Mouse (Mus musculus) hindbrain, embryonic 11.5 days (tissue): Measurements from ENCODE around the gene Khdc1b. TPM values are rescaled to one million over a fixed set of nuclear protein-coding genes. Genes with fewer than 3 reads are reported as not detected.

Experiments used
- ATAC-seq: fragments of 200-750 bp; cut with Nextera tagmentation; 2 replicates; pipeline ENCODE4 v1.8.0; 2017; ENCODE audit warnings: mild to moderate bottlenecking, moderate TSS enrichment, moderate library complexity; ENCODE audit not compliant: low FRiP score
- DNase-seq: peaks from one replicate; pipeline ENCODE4 v3.0.0-alpha.2; 2015; ENCODE audit warnings: low spot score
- H3K27ac ChIP-seq: fragments of 300-500 bp; sonication (generic); 2 replicates; pipeline ENCODE4 v1.5.1; 2014; ENCODE audit warnings: mild to moderate bottlenecking, low read depth, low read length
- H3K27me3 ChIP-seq: fragments of 300-500 bp; sonication (generic); 2 replicates; pipeline ENCODE4 v1.6.1; 2014; ENCODE audit warnings: mild to moderate bottlenecking, low read length, moderate library complexity, mixed read lengths; ENCODE audit not compliant: control insufficient read depth, insufficient read depth
- H3K36me3 ChIP-seq: fragments of 300-500 bp; sonication (generic); 2 replicates; pipeline ENCODE4 v1.6.1; 2014; ENCODE audit warnings: mild to moderate bottlenecking, low read length, moderate library complexity, mixed read lengths; ENCODE audit not compliant: control insufficient read depth, insufficient read depth
- H3K4me1 ChIP-seq: fragments of 300-500 bp; sonication (generic); replicated peaks from 2 replicates; pipeline ENCODE4 v1.6.1; 2014; ENCODE audit warnings: low read length, mixed read lengths; ENCODE audit not compliant: control insufficient read depth, insufficient read depth
- H3K4me2 ChIP-seq: fragments of 300-500 bp; sonication (generic); replicated peaks from 2 replicates; pipeline ENCODE4 v1.6.1; 2014; ENCODE audit warnings: mild to moderate bottlenecking, low read depth, low read length
- H3K4me3 ChIP-seq: fragments of 300-500 bp; sonication (generic); 2 replicates; pipeline ENCODE4 v1.5.1; 2014; ENCODE audit warnings: low read depth, low read length
- H3K9ac ChIP-seq: fragments of 300-500 bp; sonication (generic); 2 replicates; pipeline ENCODE4 v1.6.1; 2014; ENCODE audit warnings: low read depth, low read length
- H3K9me3 ChIP-seq: fragments of 300-500 bp; sonication (generic); 2 replicates; pipeline ENCODE4 v1.6.1; 2016; ENCODE audit warnings: low read length; ENCODE audit not compliant: control insufficient read depth
- WGBS: fragments of 180-500 bp; shearing (Covaris S2); extraction: QIAGEN DNeasy Blood & Tissue Kit; methylation state at CpG from one replicate; pipeline ENCODE4 v1.1.7; 2014; 5-methylcytosine and 5-hydroxymethylcytosine counted together
- polyA plus RNA-seq: library from polyadenylated mRNA; unstranded; fragments of >200 nt; fragmentation: Nextera tagmentation; extraction: Ambion mirVana; gene quantifications from 2 replicates; pipeline ENCODE4 v1.2.1, GENCODE M21; 2014

Khdc1b gene
- polyA plus RNA-seq, 1 experiment from 2014 or later, result 0.09 TPM

DNA sequence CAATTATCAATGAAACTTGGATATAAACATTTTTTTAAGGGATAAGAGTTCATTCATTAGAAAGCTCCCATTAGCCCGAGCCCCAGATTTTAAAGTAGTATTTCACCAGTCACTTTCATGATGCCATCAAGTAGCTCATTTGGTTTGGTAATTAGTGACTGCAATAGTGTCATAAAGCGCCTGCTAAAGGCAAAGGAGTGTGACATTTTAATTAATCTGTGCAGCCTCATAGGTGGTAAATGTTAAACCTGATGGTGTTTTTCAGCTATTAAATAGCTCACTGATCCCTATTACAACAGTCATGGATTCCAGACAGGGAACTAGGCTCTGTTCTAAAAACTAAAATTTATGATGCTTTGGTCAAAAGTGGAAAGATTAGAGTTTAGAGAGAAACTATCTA lies 23.9 kb downstream of the Khdc1b start:
- Histone ChIP-seq H3K4me3 (no peak overlapping the region), H3K4me1 (no peaks in the 10 kb centered on the region), H3K27me3 (no peaks in the 10 kb centered on the region), H3K9ac (no peak overlapping the region), H3K9me3 (no peaks in the 10 kb centered on the region), H3K36me3 (no peaks in the 10 kb centered on the region), H3K27ac (no peak overlapping the region), H3K4me2 (no peak overlapping the region)
- no peak for DNase-seq
- ATAC-seq, result no peak
- WGBS, result 77% methylated on average over 2 of the region's 2 CpGs

DNA sequence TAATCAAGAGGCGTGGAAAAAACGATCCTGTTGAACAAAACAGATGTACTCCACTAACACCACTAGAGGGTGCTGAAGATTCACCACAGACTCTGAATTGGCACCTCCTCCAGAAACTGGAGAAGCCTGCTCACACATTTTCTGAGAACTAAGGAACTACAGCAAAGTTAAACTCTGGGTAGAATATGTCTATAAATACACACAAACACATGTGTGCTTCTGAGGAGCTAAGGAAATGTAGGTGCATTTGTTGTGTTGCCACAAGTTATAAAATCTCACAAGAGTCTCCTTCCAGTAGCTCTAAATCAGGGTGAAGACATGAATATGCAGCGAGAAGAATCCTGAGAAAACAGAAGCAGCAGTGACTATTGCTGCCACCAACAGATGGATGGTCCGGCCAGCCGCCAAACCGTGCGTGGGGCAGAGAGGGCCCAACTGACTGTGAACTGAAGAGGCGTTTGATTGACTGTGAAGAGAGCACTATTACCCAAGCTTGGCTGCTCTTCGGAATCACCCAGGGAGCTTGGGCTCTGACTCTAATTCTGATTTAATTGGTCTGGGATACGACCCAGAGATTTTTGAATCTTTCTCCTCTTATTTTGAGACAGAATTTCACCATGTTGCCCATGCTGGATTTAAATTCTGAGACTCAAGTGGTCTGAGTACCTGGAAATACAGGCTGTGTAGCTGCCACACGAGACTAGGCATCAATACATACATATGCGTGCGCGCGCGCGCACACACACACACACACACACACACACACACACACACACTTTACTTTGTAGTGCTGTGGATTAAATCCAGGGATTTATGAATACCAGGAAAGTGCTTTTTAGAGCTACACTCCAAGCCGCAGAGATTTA lies 28.2 kb downstream of the Khdc1b start:
- DNase-seq (peak; percentile 78), ATAC-seq (peak; percentile 77)
- Histone ChIP-seq H3K4me2 (no peak overlapping the region), H3K9ac (no peak overlapping the region), H3K9me3 (no peaks in the 10 kb centered on the region), H3K36me3 (no peaks in the 10 kb centered on the region), H3K4me1 (no peaks in the 10 kb centered on the region), H3K27me3 (no peaks in the 10 kb centered on the region), H3K27ac (no peak overlapping the region), H3K4me3 (no peak overlapping the region)
- 59% methylated on average over 18 of the region's 18 CpGs for WGBS

DNA sequence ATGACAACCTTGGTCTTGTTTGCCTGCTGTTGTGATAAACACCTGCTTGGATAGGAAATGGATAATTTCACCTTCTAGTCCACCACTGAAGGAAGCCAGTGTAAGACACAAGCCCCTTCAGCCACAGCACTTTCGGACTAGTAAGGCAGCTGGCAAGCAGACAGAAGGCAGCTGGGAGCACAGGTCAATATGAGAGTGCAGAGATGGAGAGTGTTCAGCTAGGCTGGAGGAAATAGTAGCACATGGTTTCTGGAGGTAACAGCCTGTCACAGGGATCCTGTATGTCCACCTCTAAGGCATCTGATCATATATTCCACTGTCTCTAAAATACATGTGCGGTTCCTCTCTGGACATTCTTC lies 28.8 kb downstream of the Khdc1b start:
- H3K36me3 ChIP-seq, result no peaks in the 10 kb centered on the region
- H3K4me2 ChIP-seq, result no peak overlapping the region
- H3K27ac ChIP-seq, result no peak overlapping the region
- no peaks in the 10 kb centered on the region for H3K4me1 ChIP-seq
- ATAC-seq (no peak), DNase-seq (no peak)
- no peaks in the 10 kb centered on the region for H3K9me3 ChIP-seq
- no peaks in the 10 kb centered on the region for H3K27me3 ChIP-seq
- 91% methylated on average over 2 of the region's 2 CpGs for WGBS
- H3K4me3 ChIP-seq, result no peak overlapping the region
- H3K9ac ChIP-seq, result no peak overlapping the region

DNA sequence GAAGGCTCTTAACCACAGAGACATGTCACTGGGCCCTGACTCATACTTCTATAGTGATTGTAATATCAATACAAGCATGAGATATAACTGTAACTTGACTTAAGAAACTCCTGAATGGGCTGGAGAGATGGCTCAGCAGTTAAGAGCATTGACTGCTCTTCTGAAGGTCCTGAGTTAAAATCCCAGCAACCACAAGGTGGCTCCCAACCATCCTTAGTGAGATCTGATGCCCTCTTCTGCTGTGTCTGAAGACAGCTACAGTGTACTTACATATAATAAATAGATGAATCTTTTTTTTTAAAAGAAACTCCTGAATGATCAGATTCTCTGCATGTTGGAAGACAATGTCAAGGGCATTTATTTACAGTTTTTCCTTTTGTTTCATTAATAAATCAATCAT lies 36.0 kb downstream of the Khdc1b start:
- Histone ChIP-seq H3K27ac (no peak overlapping the region), H3K27me3 (no peaks in the 10 kb centered on the region), H3K9ac (no peak overlapping the region), H3K4me2 (no peak overlapping the region), H3K36me3 (no peaks in the 10 kb centered on the region), H3K4me1 (no peaks in the 10 kb centered on the region), H3K9me3 (no peaks in the 10 kb centered on the region), H3K4me3 (no peak overlapping the region)
- DNase-seq, result peak; percentile 10
- ATAC-seq, result no peak

DNA sequence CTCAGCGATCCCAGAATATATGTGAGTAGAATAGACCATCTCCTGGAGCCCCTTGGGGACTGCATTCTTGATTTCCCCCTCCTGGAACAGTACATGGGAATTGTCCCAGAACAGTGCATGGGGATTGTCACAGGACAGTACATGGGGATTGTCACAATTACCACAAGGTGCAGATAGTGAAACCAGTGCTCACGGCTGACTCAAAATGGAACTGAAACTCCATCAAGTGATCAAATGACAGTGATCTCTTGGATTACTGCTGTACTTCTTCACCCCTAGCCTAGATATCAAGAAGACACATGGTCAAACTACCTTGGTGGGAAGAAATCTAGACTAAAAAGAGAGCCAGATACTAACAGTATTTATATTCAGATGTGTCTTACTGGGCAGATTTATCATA lies 42.3 kb downstream of the Khdc1b start:
- WGBS, result 92% methylated on average over 2 of the region's 2 CpGs
- no peak for ATAC-seq

DNA sequence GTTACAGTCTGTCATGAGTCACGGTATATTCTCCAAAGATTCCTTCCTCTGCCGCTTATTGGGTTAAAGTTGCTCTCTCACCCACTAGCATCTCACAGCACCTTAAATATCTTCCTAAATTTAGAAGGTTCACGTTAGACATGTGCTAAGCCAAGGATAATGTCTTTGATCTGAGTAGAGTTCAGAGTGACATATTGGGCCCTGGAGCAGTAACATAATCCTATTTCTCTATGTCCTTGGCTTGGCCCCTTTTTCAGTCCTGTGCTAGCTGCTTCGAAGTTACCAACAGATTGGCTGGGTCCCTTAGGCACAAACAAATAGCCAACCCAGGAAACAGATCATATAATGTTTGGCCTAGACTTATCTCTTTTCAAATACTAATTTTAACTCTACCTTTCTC lies 44.7 kb downstream of the Khdc1b start:
- 76% methylated on average over 4 of the region's 4 CpGs for WGBS

More for the DNA sequence above, 42.3 kb downstream of the Khdc1b start:
- Histone ChIP-seq H3K9ac (no peak overlapping the region), H3K4me3 (no peak overlapping the region), H3K9me3 (no peaks in the 10 kb centered on the region), H3K4me2 (no peak overlapping the region), H3K27ac (no peak overlapping the region), H3K27me3 (no peaks in the 10 kb centered on the region), H3K36me3 (no peaks in the 10 kb centered on the region), H3K4me1 (no peaks in the 10 kb centered on the region)
- no peak for DNase-seq

DNA sequence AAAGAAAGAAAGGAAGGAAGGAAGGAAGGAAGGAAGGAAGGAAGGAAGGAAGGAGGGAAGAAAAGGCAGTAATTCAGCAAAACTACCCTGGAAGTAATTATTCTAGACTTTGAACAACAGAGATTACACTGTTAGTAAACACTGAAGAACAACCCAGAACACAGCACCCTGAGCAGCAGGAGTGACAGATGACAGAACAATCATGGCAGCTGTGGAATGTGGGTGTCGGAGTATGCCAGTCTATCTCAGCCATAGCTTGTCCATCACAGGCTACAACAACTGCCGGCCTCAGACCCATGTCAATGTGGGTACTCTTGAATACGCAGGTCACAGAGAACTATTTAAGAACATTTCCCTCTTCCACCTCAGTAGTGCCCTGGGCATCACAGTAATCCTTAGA lies 48.3 kb downstream of the Khdc1b start:
- Histone ChIP-seq H3K4me1 (no peaks in the 10 kb centered on the region), H3K9ac (no peak overlapping the region), H3K4me3 (no peak overlapping the region), H3K27me3 (no peaks in the 10 kb centered on the region), H3K27ac (no peak overlapping the region), H3K4me2 (no peak overlapping the region), H3K9me3 (no peaks in the 10 kb centered on the region), H3K36me3 (no peaks in the 10 kb centered on the region)
- ATAC-seq (no peak), DNase-seq (no peak)
- WGBS, result 91% methylated on average over 3 of the region's 3 CpGs

More for the DNA sequence above, 44.7 kb downstream of the Khdc1b start:
- Histone ChIP-seq H3K36me3 (no peaks in the 10 kb centered on the region), H3K4me3 (no peak overlapping the region), H3K27me3 (no peaks in the 10 kb centered on the region), H3K4me1 (no peaks in the 10 kb centered on the region), H3K9ac (no peak overlapping the region), H3K4me2 (no peak overlapping the region), H3K9me3 (no peaks in the 10 kb centered on the region), H3K27ac (no peak overlapping the region)
- DNase-seq, result no peak
- no peak for ATAC-seq

DNA sequence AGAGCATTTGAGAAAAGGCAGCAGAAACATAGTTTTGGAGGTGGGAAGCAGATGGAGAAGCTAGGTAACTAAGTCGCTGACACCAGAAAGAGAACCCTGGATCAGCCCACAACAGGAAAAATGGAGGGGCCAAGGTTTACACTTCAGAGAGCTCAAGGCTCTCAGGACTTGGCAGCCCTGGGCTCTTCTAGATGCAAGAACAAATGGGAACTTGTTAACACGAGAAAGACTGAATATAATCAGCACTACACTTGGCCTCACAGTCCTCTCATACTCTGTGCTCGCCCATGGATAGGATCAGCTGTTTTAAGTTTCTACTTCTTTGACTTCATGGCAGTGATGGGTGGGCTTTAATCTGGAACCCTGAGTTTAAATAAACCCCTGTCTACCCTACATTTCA lies 51.5 kb downstream of the Khdc1b start:
- H3K36me3 ChIP-seq, result no peaks in the 10 kb centered on the region
- no peaks in the 10 kb centered on the region for H3K9me3 ChIP-seq
- no peak overlapping the region for H3K9ac ChIP-seq
- no peak overlapping the region for H3K27ac ChIP-seq
- H3K4me3 ChIP-seq, result no peak overlapping the region
- no peak overlapping the region for H3K4me2 ChIP-seq
- WGBS, result 73% methylated on average over 3 of the region's 3 CpGs
- H3K27me3 ChIP-seq, result no peaks in the 10 kb centered on the region
- ATAC-seq (no peak), DNase-seq (no peak)
- H3K4me1 ChIP-seq, result no peaks in the 10 kb centered on the region
